Mouse (Mus musculus) layer of hippocampus, adult 2 months (tissue): ENCODE results near the gene Pou3f3. TPM values are rescaled to one million over a fixed set of nuclear protein-coding genes. Genes with fewer than 3 reads are reported as not detected.

Experiments
- DNase-seq, 2 experiments: peaks; one replicate each; pipeline ENCODE4 v3.0.0; 2022; ENCODE audit warnings: low spot score in 2 of 2
- H3K27ac ChIP-seq: fragments of 200-600 bp; 2 replicates; pipeline ENCODE4 v1.8.1; 2022
- H3K4me3 ChIP-seq: fragments of 200-600 bp; 2 replicates; pipeline ENCODE4 v1.8.1; 2022; ENCODE audit warnings: mild to moderate bottlenecking
- CTCF ChIP-seq: fragments of 200-600 bp; conservative IDR thresholded peaks from 2 replicates; pipeline ENCODE4 v1.8.1; 2022; ENCODE audit warnings: antibody characterized with exemption, mild to moderate bottlenecking, moderate library complexity
- total RNA-seq, 2 experiments: library from RNA; stranded (reverse); gene quantifications; 2 replicates each; pipeline ENCODE4 v1.2.3; 2021

Pou3f3 gene
- total RNA-seq, 2 experiments from 2014 or later: 60.7 to 66.4 TPM

- Histone ChIP-seq H3K4me3 (no peak overlapping the region), H3K27ac (no peak overlapping the region)
- TF ChIP-seq CTCF: no peak
- no peak for DNase-seq
These were observed 28.3 kb downstream of the Pou3f3 start for GRCm38 (mm10) chr1:42723769-42724300.

- H3K4me3 ChIP-seq: no peak overlapping the region
- H3K27ac ChIP-seq: no peak overlapping the region
- DNase-seq: no peak
- TF ChIP-seq CTCF: no peak
These were observed 29.3 kb downstream of the Pou3f3 start for GRCm38 (mm10) chr1:42724881-42725280.

GRCm38 (mm10) chr1:42727161-42727560 is 31.6 kb downstream of the Pou3f3 start:
- Histone ChIP-seq H3K27ac (no peak overlapping the region), H3K4me3 (no peak overlapping the region)
- DNase-seq: no peak
- no peak for TF ChIP-seq CTCF

- no peak for DNase-seq
- Histone ChIP-seq H3K27ac (no peak overlapping the region), H3K4me3 (no peak overlapping the region)
- no peak for TF ChIP-seq CTCF
These were observed 32.1 kb downstream of the Pou3f3 start for GRCm38 (mm10) chr1:42727676-42728075.

GRCm38 (mm10) chr1:42741383-42742241 is 46.0 kb downstream of the Pou3f3 start:
- TF ChIP-seq CTCF: no peak
- DNase-seq: no peak
- Histone ChIP-seq H3K4me3 (no peak overlapping the region; the same call in 1 of the 2 replicates), H3K27ac (no peak overlapping the region)

- Histone ChIP-seq H3K27ac (no peak overlapping the region), H3K4me3 (no peak overlapping the region)
- TF ChIP-seq CTCF: no peak
- DNase-seq: no peak
These were observed 46.6 kb downstream of the Pou3f3 start for GRCm38 (mm10) chr1:42742242-42742560.

- no peak for DNase-seq
- TF ChIP-seq CTCF: no peak
- H3K27ac ChIP-seq: no peak overlapping the region
These were observed 49.5 kb downstream of the Pou3f3 start for GRCm38 (mm10) chr1:42745047-42745446.

GRCm38 (mm10) chr1:42749536-42750292 is 54.1 kb downstream of the Pou3f3 start:
- Histone ChIP-seq H3K27ac (no peak overlapping the region), H3K4me3 (no peak overlapping the region)
- no peak for TF ChIP-seq CTCF
- DNase-seq: no peak

More at GRCm38 (mm10) chr1:42745047-42745446, 49.5 kb downstream of the Pou3f3 start:
- no peak overlapping the region for H3K4me3 ChIP-seq

Other genes starting within 250 kb of the Pou3f3 start
- gene Mrps9, start 155.5 kb downstream of the Pou3f3 start, total RNA-seq: 10 to 100 TPM; 46.5 to 51.4 TPM